Mouse (Mus musculus) lung, postnatal 0 days (tissue): ENCODE data around the gene Slc6a4.

ENCODE experiments used
- CTCF ChIP-seq: IDR thresholded peaks from 2 replicates; pipeline ENCODE4 v1.5.1; 2016; ENCODE audit warnings: antibody characterized with exemption, mild to moderate bottlenecking
- EP300 ChIP-seq: IDR thresholded peaks from 2 replicates; pipeline ENCODE4 v1.6.1; 2016; ENCODE audit warnings: antibody characterized with exemption, mild to moderate bottlenecking, control low read depth

- TF ChIP-seq CTCF (no peak), EP300 (no peak)
Measured at GRCm38 (mm10) chr11:76965703-76966102, 32.7 kb upstream of the Slc6a4 start.
